Mouse (Mus musculus) yolk sac, embryonic 10.5 days (tissue): ENCODE data around the gene Vrk1.
A peak's percentile ranks its signal among the peaks of the same experiment; 100 is the strongest.

Source experiments
- DNase-seq: peaks from one replicate; pipeline ENCODE4 v3.0.0-alpha.2; 2017; ENCODE audit warnings: low spot score

Vrk1 gene

GRCm38 (mm10) chr12:106052271-106052670 is 42.2 kb downstream of the Vrk1 start:
- DNase-seq = no peak

GRCm38 (mm10) chr12:106055799-106056198 is 45.8 kb downstream of the Vrk1 start:
- peak; percentile 50 for DNase-seq

- peak; percentile 49 for DNase-seq
These were observed 50.0 kb downstream of the Vrk1 start for GRCm38 (mm10) chr12:106059873-106060573.

GRCm38 (mm10) chr12:106070434-106071155 is 60.6 kb downstream of the Vrk1 start:
- no peak for DNase-seq

- no peak for DNase-seq
These were observed 61.6 kb downstream of the Vrk1 start for GRCm38 (mm10) chr12:106071575-106072166.

GRCm38 (mm10) chr12:106074371-106075155 is 64.5 kb downstream of the Vrk1 start:
- DNase-seq = no peak

- DNase-seq = no peak
These were observed 66.1 kb downstream of the Vrk1 start for GRCm38 (mm10) chr12:106076131-106076530.

- DNase-seq = no peak
These were observed 70.5 kb downstream of the Vrk1 start for GRCm38 (mm10) chr12:106080511-106080910.

- no peak for DNase-seq
These were observed 71.1 kb downstream of the Vrk1 start for GRCm38 (mm10) chr12:106080945-106081747.

GRCm38 (mm10) chr12:106081748-106082140 is 71.7 kb downstream of the Vrk1 start:
- DNase-seq = no peak

GRCm38 (mm10) chr12:106082191-106082957 is 72.3 kb downstream of the Vrk1 start:
- DNase-seq = no peak

- DNase-seq = no peak
These were observed 72.9 kb downstream of the Vrk1 start for GRCm38 (mm10) chr12:106082958-106083381.

GRCm38 (mm10) chr12:106084126-106084525 is 74.1 kb downstream of the Vrk1 start:
- DNase-seq = no peak

GRCm38 (mm10) chr12:106094827-106095226 is 84.8 kb downstream of the Vrk1 start:
- no peak for DNase-seq

GRCm38 (mm10) chr12:106102003-106102402 is 92.0 kb downstream of the Vrk1 start:
- no peak for DNase-seq

- no peak for DNase-seq
These were observed 93.0 kb downstream of the Vrk1 start for GRCm38 (mm10) chr12:106102726-106103643.

- no peak for DNase-seq
These were observed 97.2 kb downstream of the Vrk1 start for GRCm38 (mm10) chr12:106107272-106107671.

GRCm38 (mm10) chr12:106115070-106115891 is 105.3 kb downstream of the Vrk1 start:
- peak; percentile 49 for DNase-seq

GRCm38 (mm10) chr12:106115892-106116206 is 105.8 kb downstream of the Vrk1 start:
- no peak for DNase-seq
